Mouse (Mus musculus): ENCODE results near the gene Aida. TPM values are rescaled to one million over a fixed set of nuclear protein-coding genes. Genes with fewer than 3 reads are reported as not detected.

Gene Aida
- polyA plus RNA-seq, 1 experiment: not detected

DNA sequence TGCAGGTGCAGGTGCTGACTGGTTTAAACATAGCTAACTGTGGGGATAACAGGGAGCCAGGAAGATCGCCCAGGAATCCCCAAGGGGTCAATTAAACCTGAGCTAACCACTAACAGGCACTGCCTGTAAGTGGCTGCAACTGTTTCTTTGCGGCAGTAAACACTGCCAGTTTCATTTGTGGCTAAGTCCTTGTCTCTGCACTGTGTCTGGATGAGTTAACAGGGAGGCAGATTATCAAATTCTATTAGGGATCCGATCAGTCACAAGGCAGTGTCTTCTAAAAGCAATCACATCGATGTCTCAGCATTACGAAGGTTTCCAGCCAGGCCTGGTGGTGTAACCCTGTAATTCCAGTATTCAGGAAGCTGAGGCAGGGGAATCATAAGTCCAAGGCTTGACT, 70.0 kb downstream of the Aida start:
- TF ChIP-seq POLR2A (IDR thresholded peaks at IDR 0.05; ENCODE audit: insufficient read depth, low read depth, low read length) (no peak), CTCF (IDR thresholded peaks at IDR 0.05; ENCODE audit: insufficient read depth, low read depth, low read length) (no peak)
- Histone ChIP-seq H3K27ac (ENCODE audit: insufficient read depth, low read depth, low read length) (no peak overlapping the region), H3K4me1 (ENCODE audit: control insufficient read depth, insufficient read depth, low read length) (peaks cover 9% of the 10 kb centered on the region), H3K4me3 (ENCODE audit: insufficient read depth, low read depth, low read length) (no peak overlapping the region)
- WGBS: 85% methylated on average over 5 of the region's 5 CpGs

DNA sequence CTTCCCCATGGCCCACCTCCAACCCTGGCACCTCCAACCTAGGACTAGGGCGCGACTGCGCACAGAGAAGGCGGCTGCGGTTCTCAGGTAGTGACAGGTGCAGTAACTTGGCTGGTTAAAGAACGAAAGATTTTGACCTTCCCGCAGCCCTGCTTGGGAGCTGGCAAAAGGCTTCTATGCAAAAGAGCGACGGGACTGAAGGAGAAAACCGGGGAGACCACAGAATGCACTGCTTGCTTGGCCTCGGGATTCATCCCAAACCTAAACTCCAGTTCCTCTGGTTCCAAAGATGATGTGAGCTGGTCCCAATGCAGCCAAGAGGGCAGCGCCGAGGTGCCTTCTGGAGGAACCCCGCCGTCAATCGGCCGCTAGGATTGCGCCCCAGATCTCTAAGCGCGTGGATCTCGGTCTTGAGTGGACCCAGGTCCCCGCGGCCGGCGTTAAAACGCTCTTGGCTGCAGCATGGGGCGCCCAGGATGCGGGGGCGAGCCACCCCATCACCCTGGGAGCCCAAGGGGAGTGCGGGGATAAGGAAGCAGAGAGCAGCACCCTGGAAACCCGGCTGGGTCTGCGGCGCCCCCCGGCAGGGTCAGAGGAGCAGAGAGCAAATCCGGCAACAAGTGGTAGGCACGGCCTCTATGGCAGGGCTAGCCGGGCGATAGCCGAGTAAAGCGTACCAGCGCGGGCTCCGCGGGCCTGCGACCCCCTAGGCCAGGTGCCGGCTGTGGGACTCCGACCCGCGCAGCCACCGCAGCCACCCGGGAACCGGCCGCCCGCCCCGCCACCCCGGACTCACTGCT, 72.4 kb downstream of the Aida start:
- WGBS: under 1% methylated on average over 56 of the region's 56 CpGs
- no peak for TF ChIP-seq POLR2A (IDR thresholded peaks at IDR 0.05; ENCODE audit: insufficient read depth, low read depth, low read length)
- TF ChIP-seq CTCF (IDR thresholded peaks at IDR 0.05; ENCODE audit: insufficient read depth, low read depth, low read length): no peak
- Histone ChIP-seq H3K4me3 (ENCODE audit: insufficient read depth, low read depth, low read length) (peak overlapping the region; percentile 85), H3K4me1 (ENCODE audit: control insufficient read depth, insufficient read depth, low read length) (peaks cover 9% of the 10 kb centered on the region), H3K27ac (ENCODE audit: insufficient read depth, low read depth, low read length) (peak overlapping the region; percentile 18; the same call in 1 of the 2 replicates)

DNA sequence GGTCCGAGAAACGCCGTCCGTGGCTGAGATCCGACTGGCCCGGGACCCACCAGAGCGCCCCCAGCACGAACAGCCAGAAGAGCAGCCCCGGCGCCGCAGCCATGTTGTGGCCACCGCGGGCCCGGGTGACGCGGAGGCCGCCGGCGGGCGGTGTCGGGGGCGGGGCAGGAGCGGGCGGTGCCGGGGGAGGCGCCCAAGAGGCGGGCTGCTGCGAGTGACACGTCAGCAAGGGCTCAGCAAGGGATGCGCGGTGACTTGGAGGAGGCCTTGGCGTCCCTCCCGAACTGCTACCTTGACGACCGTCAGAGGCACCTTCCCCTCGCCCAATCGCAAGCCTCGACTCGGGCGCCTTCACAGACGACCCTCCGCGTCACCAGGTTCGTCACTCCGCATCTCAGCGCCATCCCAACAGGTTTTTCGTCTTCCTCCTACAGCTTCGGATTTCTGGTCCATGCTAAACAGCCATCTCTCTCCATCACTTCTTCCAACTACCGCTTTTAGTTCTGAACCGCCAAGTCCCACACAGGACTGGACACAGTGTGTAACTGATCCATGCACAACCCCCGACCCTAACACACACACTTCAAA, 73.1 kb downstream of the Aida start, which contains the start of gene Mia3:
Gene Mia3 (minus strand): TSS at position 127 of the 588 bp plus-strand sequence.
- Histone ChIP-seq H3K4me3 (ENCODE audit: insufficient read depth, low read depth, low read length) (peak within 1 kb of the TSS; percentile 85), H3K4me1 (ENCODE audit: control insufficient read depth, insufficient read depth, low read length) (peaks cover 9% of the 10 kb centered on the region), H3K27ac (ENCODE audit: insufficient read depth, low read depth, low read length) (peak within 1 kb of the TSS; percentile 61)
- TF ChIP-seq POLR2A (IDR thresholded peaks at IDR 0.05; ENCODE audit: insufficient read depth, low read depth, low read length): peak; percentile 85; the same call in 1 of the 2 replicates
- no peak for TF ChIP-seq CTCF (IDR thresholded peaks at IDR 0.05; ENCODE audit: insufficient read depth, low read depth, low read length)
- WGBS: under 1% methylated on average over 51 of the region's 51 CpGs

DNA sequence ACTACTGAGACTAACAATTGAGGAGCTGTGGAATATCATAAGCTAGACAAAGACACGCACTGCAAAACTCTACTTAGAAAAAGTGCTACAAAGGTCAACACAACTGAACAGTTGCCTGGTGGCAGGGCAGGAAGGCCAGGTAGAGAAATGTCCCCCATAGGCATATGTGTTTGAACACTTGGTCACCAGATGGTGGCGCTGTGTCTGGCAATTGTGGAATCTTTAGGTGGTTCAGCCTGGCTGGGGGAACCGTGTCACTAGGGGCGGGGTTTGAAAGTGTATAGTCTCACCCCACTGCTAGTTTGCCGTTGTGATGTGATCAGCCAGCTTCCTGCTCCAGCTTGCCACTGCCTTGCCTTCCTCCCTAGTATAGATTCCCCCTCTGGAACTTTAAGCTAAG, 78.3 kb downstream of the Aida start:
- 84% methylated on average over 5 of the region's 5 CpGs for WGBS
- Histone ChIP-seq H3K4me1 (ENCODE audit: control insufficient read depth, insufficient read depth, low read length) (no peaks in the 10 kb centered on the region), H3K27ac (ENCODE audit: insufficient read depth, low read depth, low read length) (no peak overlapping the region), H3K4me3 (ENCODE audit: insufficient read depth, low read depth, low read length) (no peak overlapping the region)
- TF ChIP-seq POLR2A (IDR thresholded peaks at IDR 0.05; ENCODE audit: insufficient read depth, low read depth, low read length) (no peak), CTCF (IDR thresholded peaks at IDR 0.05; ENCODE audit: insufficient read depth, low read depth, low read length) (no peak)

Other genes with a start within 250 kb of the Aida start
- not detected in 2 replicates for gene Disp1, start 75.1 kb upstream of the Aida start, polyA plus RNA-seq (2012; ENCODE audit: insufficient read depth, insufficient read length, low replicate concordance, missing spikeins)
- gene Brox, start 679 bp downstream of the Aida start, polyA plus RNA-seq (2012; ENCODE audit: insufficient read depth, insufficient read length, low replicate concordance, missing spikeins): not detected in 2 replicates
- not detected in 2 replicates for gene Mia3, start 73.0 kb downstream of the Aida start, polyA plus RNA-seq (2012; ENCODE audit: insufficient read depth, insufficient read length, low replicate concordance, missing spikeins)
- not detected in 2 replicates for gene Taf1a, start 92.4 kb downstream of the Aida start, polyA plus RNA-seq (2012; ENCODE audit: insufficient read depth, insufficient read length, low replicate concordance, missing spikeins)
- not detected in 2 replicates for gene Hhipl2, start 121.6 kb downstream of the Aida start, polyA plus RNA-seq (2012; ENCODE audit: insufficient read depth, insufficient read length, low replicate concordance, missing spikeins)